Mouse (Mus musculus): ENCODE results near the gene Slc22a12.

Slc22a12 gene

GRCm38 (mm10) chr19:6515448-6515847, 27.4 kb downstream of the Slc22a12 start:
- DNase-seq (ENCODE audit: low spot score) = no peak

- no peak for DNase-seq (ENCODE audit: low spot score)
These were observed 27.9 kb downstream of the Slc22a12 start for GRCm38 (mm10) chr19:6514940-6515339.

GRCm38 (mm10) chr19:6513389-6514139, 29.3 kb downstream of the Slc22a12 start:
- DNase-seq (ENCODE audit: low spot score) = no peak

- DNase-seq (ENCODE audit: low spot score) = no peak
These were observed 32.3 kb downstream of the Slc22a12 start for GRCm38 (mm10) chr19:6510546-6510945.

GRCm38 (mm10) chr19:6509881-6510280, 33.0 kb downstream of the Slc22a12 start:
- no peak for DNase-seq (ENCODE audit: low spot score)

GRCm38 (mm10) chr19:6507393-6507792, 35.4 kb downstream of the Slc22a12 start:
- DNase-seq (ENCODE audit: low spot score) = no peak

- no peak for DNase-seq (ENCODE audit: low spot score)
These were observed 38.2 kb downstream of the Slc22a12 start for GRCm38 (mm10) chr19:6504656-6505045.

- no peak for DNase-seq (ENCODE audit: low spot score)
These were observed 38.7 kb downstream of the Slc22a12 start for GRCm38 (mm10) chr19:6503926-6504655.

- no peak for DNase-seq (ENCODE audit: low spot score)
These were observed 40.1 kb downstream of the Slc22a12 start for GRCm38 (mm10) chr19:6502543-6503319.

- no peak for DNase-seq (ENCODE audit: low spot score)
These were observed 40.7 kb downstream of the Slc22a12 start for GRCm38 (mm10) chr19:6502035-6502541.

- DNase-seq (ENCODE audit: low spot score) = no peak
These were observed 42.2 kb downstream of the Slc22a12 start for GRCm38 (mm10) chr19:6500636-6501025.

GRCm38 (mm10) chr19:6499860-6500635, 42.8 kb downstream of the Slc22a12 start:
- no peak for DNase-seq (ENCODE audit: low spot score)

- DNase-seq (ENCODE audit: low spot score) = no peak
These were observed 44.3 kb downstream of the Slc22a12 start for GRCm38 (mm10) chr19:6498350-6499131.

GRCm38 (mm10) chr19:6497803-6498202, 45.0 kb downstream of the Slc22a12 start:
- no peak for DNase-seq (ENCODE audit: low spot score)

- DNase-seq (ENCODE audit: low spot score) = no peak
These were observed 45.6 kb downstream of the Slc22a12 start for GRCm38 (mm10) chr19:6497150-6497801.

GRCm38 (mm10) chr19:6496462-6497149, 46.2 kb downstream of the Slc22a12 start:
- DNase-seq (ENCODE audit: low spot score) = no peak

GRCm38 (mm10) chr19:6495714-6496113, 47.1 kb downstream of the Slc22a12 start:
- DNase-seq (ENCODE audit: low spot score) = no peak

- no peak for DNase-seq (ENCODE audit: low spot score)
These were observed 48.2 kb downstream of the Slc22a12 start for GRCm38 (mm10) chr19:6494504-6495170.

GRCm38 (mm10) chr19:6494032-6494431, 48.8 kb downstream of the Slc22a12 start:
- DNase-seq (ENCODE audit: low spot score) = no peak

Measured in urinary bladder, postnatal 10 days (tissue).